Mouse (Mus musculus): ENCODE measurements around the gene Camsap2. TPM values are rescaled to one million over a fixed set of nuclear protein-coding genes. Genes with fewer than 3 reads are reported as not detected.

Gene Camsap2
- polyA plus RNA-seq, 1 experiment from 2014 or later = 10.0 TPM

- 93% methylated on average over 3 of the region's 3 CpGs for WGBS
- no peak overlapping the region for H3K4me2 ChIP-seq
- no peaks in the 10 kb centered on the region for H3K27me3 ChIP-seq
- no peak overlapping the region for H3K9ac ChIP-seq
- peaks cover 16% of the 10 kb centered on the region for H3K4me1 ChIP-seq
- H3K4me3 ChIP-seq = no peak overlapping the region
- no peaks in the 10 kb centered on the region for H3K36me3 ChIP-seq
- no peak overlapping the region for H3K27ac ChIP-seq
- H3K9me3 ChIP-seq = no peaks in the 10 kb centered on the region
- ATAC-seq (ENCODE audit: borderline replicate concordance, extremely low read depth, low FRiP score, low TSS enrichment) = no peak
These were observed 5.4 kb downstream of the Camsap2 start for GRCm38 (mm10) chr1:136340541-136340940.

GRCm38 (mm10) chr1:136334743-136335142, 11.2 kb downstream of the Camsap2 start:
- 78% methylated on average over 10 of the region's 10 CpGs for WGBS
- Histone ChIP-seq H3K9me3 (no peaks in the 10 kb centered on the region), H3K36me3 (no peaks in the 10 kb centered on the region), H3K4me1 (no peaks in the 10 kb centered on the region), H3K4me2 (no peak overlapping the region), H3K4me3 (no peak overlapping the region), H3K9ac (no peak overlapping the region), H3K27ac (no peak overlapping the region), H3K27me3 (no peaks in the 10 kb centered on the region)
- no peak for ATAC-seq (ENCODE audit: borderline replicate concordance, extremely low read depth, low FRiP score, low TSS enrichment)

- H3K36me3 ChIP-seq = no peaks in the 10 kb centered on the region
- no peaks in the 10 kb centered on the region for H3K4me1 ChIP-seq
- no peak overlapping the region for H3K4me2 ChIP-seq
- ATAC-seq (ENCODE audit: borderline replicate concordance, extremely low read depth, low FRiP score, low TSS enrichment) = no peak
- H3K9ac ChIP-seq = no peak overlapping the region
- no peak overlapping the region for H3K4me3 ChIP-seq
- H3K27ac ChIP-seq = no peak overlapping the region
- no peaks in the 10 kb centered on the region for H3K9me3 ChIP-seq
- 87% methylated on average over 3 of the region's 3 CpGs for WGBS
- no peaks in the 10 kb centered on the region for H3K27me3 ChIP-seq
These were observed 12.4 kb downstream of the Camsap2 start for GRCm38 (mm10) chr1:136333512-136333911.

- no peak for ATAC-seq (ENCODE audit: borderline replicate concordance, extremely low read depth, low FRiP score, low TSS enrichment)
- H3K27ac ChIP-seq = no peak overlapping the region
- no peak overlapping the region for H3K4me3 ChIP-seq
- H3K4me1 ChIP-seq = no peaks in the 10 kb centered on the region
- no peaks in the 10 kb centered on the region for H3K36me3 ChIP-seq
- H3K9me3 ChIP-seq = no peaks in the 10 kb centered on the region
- H3K27me3 ChIP-seq = no peaks in the 10 kb centered on the region
- H3K4me2 ChIP-seq = no peak overlapping the region
- WGBS = 81% methylated on average over 7 of the region's 7 CpGs
- H3K9ac ChIP-seq = no peak overlapping the region
These were observed 12.8 kb downstream of the Camsap2 start for GRCm38 (mm10) chr1:136333071-136333470.

GRCm38 (mm10) chr1:136331836-136332235, 14.1 kb downstream of the Camsap2 start:
- Histone ChIP-seq H3K36me3 (no peaks in the 10 kb centered on the region), H3K4me1 (no peaks in the 10 kb centered on the region), H3K4me2 (no peak overlapping the region), H3K27ac (no peak overlapping the region), H3K9me3 (no peaks in the 10 kb centered on the region), H3K27me3 (no peaks in the 10 kb centered on the region), H3K9ac (no peak overlapping the region), H3K4me3 (no peak overlapping the region)
- 84% methylated on average over 4 of the region's 4 CpGs for WGBS
- ATAC-seq (ENCODE audit: borderline replicate concordance, extremely low read depth, low FRiP score, low TSS enrichment) = no peak

GRCm38 (mm10) chr1:136329426-136329825, 16.5 kb downstream of the Camsap2 start:
- no peak for ATAC-seq (ENCODE audit: borderline replicate concordance, extremely low read depth, low FRiP score, low TSS enrichment)
- WGBS = 85% methylated on average over 4 of the region's 4 CpGs
- no peaks in the 10 kb centered on the region for H3K9me3 ChIP-seq

GRCm38 (mm10) chr1:136328640-136329039, 17.3 kb downstream of the Camsap2 start:
- Histone ChIP-seq H3K4me1 (peaks cover 12% of the 10 kb centered on the region), H3K27me3 (no peaks in the 10 kb centered on the region), H3K4me3 (no peak overlapping the region), H3K4me2 (no peak overlapping the region), H3K9me3 (no peaks in the 10 kb centered on the region), H3K36me3 (peaks cover 9% of the 10 kb centered on the region), H3K27ac (no peak overlapping the region), H3K9ac (no peak overlapping the region)
- ATAC-seq (ENCODE audit: borderline replicate concordance, extremely low read depth, low FRiP score, low TSS enrichment) = no peak
- 88% methylated on average over 2 of the region's 2 CpGs for WGBS

More at GRCm38 (mm10) chr1:136329426-136329825, 16.5 kb downstream of the Camsap2 start:
- Histone ChIP-seq H3K4me3 (no peak overlapping the region), H3K36me3 (peaks cover 3% of the 10 kb centered on the region; the same call in 1 of the 2 replicates), H3K27ac (no peak overlapping the region), H3K4me2 (no peak overlapping the region), H3K27me3 (no peaks in the 10 kb centered on the region), H3K4me1 (peaks cover 12% of the 10 kb centered on the region), H3K9ac (no peak overlapping the region)

- Histone ChIP-seq H3K27ac (no peak overlapping the region), H3K36me3 (peaks cover 16% of the 10 kb centered on the region), H3K9me3 (no peaks in the 10 kb centered on the region), H3K4me1 (peaks cover 12% of the 10 kb centered on the region), H3K27me3 (no peaks in the 10 kb centered on the region), H3K4me2 (no peak overlapping the region), H3K4me3 (no peak overlapping the region), H3K9ac (no peak overlapping the region)
- WGBS = 90% methylated on average over 3 of the region's 3 CpGs
- ATAC-seq (ENCODE audit: borderline replicate concordance, extremely low read depth, low FRiP score, low TSS enrichment) = no peak
These were observed 18.3 kb downstream of the Camsap2 start for GRCm38 (mm10) chr1:136327638-136328037.

GRCm38 (mm10) chr1:136325933-136326332, 20.0 kb downstream of the Camsap2 start:
- H3K36me3 ChIP-seq = peaks cover 19% of the 10 kb centered on the region
- H3K9ac ChIP-seq = no peak overlapping the region
- no peaks in the 10 kb centered on the region for H3K9me3 ChIP-seq
- no peaks in the 10 kb centered on the region for H3K27me3 ChIP-seq
- no peak for ATAC-seq (ENCODE audit: borderline replicate concordance, extremely low read depth, low FRiP score, low TSS enrichment)
- peaks cover 12% of the 10 kb centered on the region for H3K4me1 ChIP-seq
- 0 out of 2 replicates have a peak overlapping the region, but pooled peaks have one; percentile 39 for H3K27ac ChIP-seq
- 10% methylated on average over 4 of the region's 4 CpGs for WGBS
- no peak overlapping the region for H3K4me2 ChIP-seq
- no peak overlapping the region for H3K4me3 ChIP-seq

- Histone ChIP-seq H3K9ac (no peak overlapping the region), H3K27ac (no peak overlapping the region), H3K36me3 (peaks cover 19% of the 10 kb centered on the region), H3K9me3 (no peaks in the 10 kb centered on the region), H3K4me3 (no peak overlapping the region), H3K4me1 (peaks cover 12% of the 10 kb centered on the region), H3K4me2 (no peak overlapping the region), H3K27me3 (no peaks in the 10 kb centered on the region)
- no peak for ATAC-seq (ENCODE audit: borderline replicate concordance, extremely low read depth, low FRiP score, low TSS enrichment)
- WGBS = 71% methylated on average over 4 of the region's 4 CpGs
These were observed 23.6 kb downstream of the Camsap2 start for GRCm38 (mm10) chr1:136322331-136322730.

GRCm38 (mm10) chr1:136316317-136316716, 29.6 kb downstream of the Camsap2 start:
- Histone ChIP-seq H3K27ac (no peak overlapping the region), H3K9ac (no peak overlapping the region), H3K4me2 (no peak overlapping the region), H3K4me3 (no peak overlapping the region), H3K9me3 (no peaks in the 10 kb centered on the region), H3K27me3 (no peaks in the 10 kb centered on the region), H3K4me1 (no peaks in the 10 kb centered on the region), H3K36me3 (no peaks in the 10 kb centered on the region)
- ATAC-seq (ENCODE audit: borderline replicate concordance, extremely low read depth, low FRiP score, low TSS enrichment) = no peak

- ATAC-seq (ENCODE audit: borderline replicate concordance, extremely low read depth, low FRiP score, low TSS enrichment) = no peak
- Histone ChIP-seq H3K9ac (no peak overlapping the region), H3K4me2 (no peak overlapping the region), H3K4me1 (no peaks in the 10 kb centered on the region), H3K4me3 (no peak overlapping the region), H3K27me3 (no peaks in the 10 kb centered on the region), H3K27ac (no peak overlapping the region), H3K36me3 (no peaks in the 10 kb centered on the region), H3K9me3 (no peaks in the 10 kb centered on the region)
- 88% methylated on average over 5 of the region's 5 CpGs for WGBS
These were observed 36.7 kb downstream of the Camsap2 start for GRCm38 (mm10) chr1:136309193-136309592.

- Histone ChIP-seq H3K36me3 (no peaks in the 10 kb centered on the region), H3K27ac (no peak overlapping the region), H3K4me3 (no peak overlapping the region), H3K9me3 (no peaks in the 10 kb centered on the region), H3K27me3 (no peaks in the 10 kb centered on the region), H3K4me1 (no peaks in the 10 kb centered on the region), H3K4me2 (no peak overlapping the region), H3K9ac (no peak overlapping the region)
- WGBS = 82% methylated on average over 3 of the region's 3 CpGs
- ATAC-seq (ENCODE audit: borderline replicate concordance, extremely low read depth, low FRiP score, low TSS enrichment) = no peak
These were observed 39.5 kb downstream of the Camsap2 start for GRCm38 (mm10) chr1:136306424-136306823.

All from lung, embryonic 15.5 days (tissue).